Mouse (Mus musculus): Measurements from ENCODE around the gene Ctc1.

Gene Ctc1

GRCm38 (mm10) chr11:69050748-69051147 is 35.0 kb downstream of the Ctc1 start:
- no peak for DNase-seq (ENCODE audit: low spot score in 2 of 2)

- no peak for DNase-seq (ENCODE audit: low spot score in 2 of 2)
Measured at GRCm38 (mm10) chr11:69051771-69052170, 36.1 kb downstream of the Ctc1 start.

- no peak for DNase-seq (ENCODE audit: low spot score in 2 of 2)
Measured at GRCm38 (mm10) chr11:69052824-69053421, 37.2 kb downstream of the Ctc1 start.

- DNase-seq (ENCODE audit: low spot score in 2 of 2) = no peak
Measured at GRCm38 (mm10) chr11:69053848-69054247, 38.1 kb downstream of the Ctc1 start.

DNA sequence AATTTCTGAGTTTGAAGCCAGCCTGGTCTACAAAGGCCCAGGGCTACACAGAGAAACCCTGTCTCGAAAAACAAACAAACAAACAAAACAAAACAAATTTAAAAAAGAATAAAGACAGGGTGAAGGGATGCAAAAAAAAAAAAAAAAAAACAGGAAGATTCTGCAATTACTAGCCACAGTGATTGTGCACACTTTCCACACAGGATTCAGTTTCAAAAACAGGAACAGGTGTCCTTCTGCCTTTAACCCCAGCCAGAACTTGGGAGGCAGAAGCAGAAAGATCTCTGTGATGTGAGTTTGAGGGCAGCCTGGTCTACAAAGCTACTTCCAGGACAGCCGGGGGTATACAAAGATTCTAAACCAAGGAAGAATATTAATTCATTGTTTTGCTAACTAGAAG is 42.6 kb downstream of the Ctc1 start:
- DNase-seq (ENCODE audit: low spot score in 2 of 2) = no peak

DNA sequence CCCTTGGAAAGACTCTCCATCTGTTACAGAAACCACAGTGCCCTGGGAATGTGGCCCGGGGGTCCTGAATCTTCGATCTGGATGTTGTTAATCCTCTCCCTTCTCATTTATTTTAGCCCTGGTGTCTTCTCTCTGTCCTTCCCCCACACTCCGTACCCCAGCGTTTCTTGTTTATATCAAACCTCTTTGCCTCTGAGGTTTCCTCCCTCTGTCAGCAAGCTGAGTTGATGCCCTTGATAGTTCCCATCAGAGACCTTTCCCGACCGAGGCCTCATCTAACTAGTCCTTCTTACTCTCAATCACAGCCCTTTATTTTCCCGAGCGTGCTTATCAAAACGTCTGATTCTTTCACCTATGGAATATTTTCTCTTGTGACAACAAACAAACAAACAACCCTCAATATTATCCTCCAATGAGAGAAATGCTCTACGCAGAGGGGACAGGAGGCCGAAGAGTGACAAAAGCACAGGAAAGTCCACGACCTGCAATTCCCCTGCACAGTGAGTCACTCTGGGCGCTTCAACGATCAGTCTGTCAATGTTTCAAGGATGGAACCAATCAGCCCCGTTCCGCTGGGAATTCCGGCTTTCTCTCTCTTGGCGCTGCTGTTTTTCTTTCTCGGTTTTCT is 43.1 kb downstream of the Ctc1 start:
- DNase-seq (ENCODE audit: low spot score in 2 of 2) = no peak

DNA sequence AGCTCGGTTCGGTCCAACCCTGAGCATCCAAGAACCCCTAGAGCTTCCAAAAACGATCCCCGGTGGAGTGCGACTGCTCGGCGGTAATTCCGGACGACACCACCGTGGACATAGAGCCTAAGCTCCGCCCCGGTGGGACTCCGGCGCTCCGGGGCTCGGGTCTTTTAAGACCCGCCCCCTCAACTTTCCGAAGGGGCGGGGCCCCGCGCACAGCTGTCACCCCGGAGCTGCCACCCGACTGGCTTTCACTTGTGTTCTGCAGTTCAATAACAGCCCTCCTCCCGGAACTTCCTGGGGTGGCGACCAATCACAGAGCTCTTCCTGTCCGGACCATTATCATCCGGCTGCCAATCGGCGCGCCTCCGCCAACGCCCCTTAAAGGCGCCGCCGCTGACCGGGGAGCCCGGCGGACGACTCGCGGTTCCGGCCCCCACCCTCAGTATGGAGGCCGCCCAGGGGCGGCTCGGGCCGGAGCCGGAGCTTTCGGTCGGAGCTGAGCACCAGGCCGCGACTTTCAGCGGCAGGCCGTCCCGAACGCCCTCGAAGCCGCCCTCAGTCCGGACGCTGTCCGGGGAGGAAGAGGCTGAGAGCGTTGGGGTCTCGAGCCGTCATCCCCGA is 43.8 kb downstream of the Ctc1 start, which contains the start of gene Borcs6:
TSS of gene Borcs6 (plus strand) at position 361 of the 618 bp plus-strand sequence.
- DNase-seq (ENCODE audit: low spot score in 2 of 2) = peak; percentile 83 to 92

DNA sequence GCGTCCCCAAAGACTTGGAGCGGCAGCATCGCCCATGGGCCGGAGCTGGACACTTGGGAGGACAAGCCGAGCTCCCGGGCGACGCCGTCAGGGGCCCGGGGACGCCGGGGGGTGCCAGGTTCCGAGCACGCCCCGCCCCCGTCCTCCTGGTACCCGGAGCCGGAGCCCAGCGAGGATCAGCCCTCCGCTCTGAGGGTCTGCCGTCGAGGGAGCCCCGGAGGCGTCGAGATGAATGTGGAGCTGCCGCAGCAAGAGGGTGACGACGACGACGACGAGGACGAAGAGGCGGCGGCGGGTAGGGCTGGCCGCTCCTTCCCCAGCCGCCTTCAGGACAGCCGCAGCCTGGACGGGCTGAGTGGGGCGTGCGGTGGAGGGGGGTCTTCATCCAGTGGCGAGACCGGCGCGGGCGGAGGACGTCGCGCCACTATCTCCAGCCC is 44.3 kb downstream of the Ctc1 start:
- peak in 1 of 2 experiments; percentile 63 for DNase-seq (ENCODE audit: low spot score in 2 of 2)

DNA sequence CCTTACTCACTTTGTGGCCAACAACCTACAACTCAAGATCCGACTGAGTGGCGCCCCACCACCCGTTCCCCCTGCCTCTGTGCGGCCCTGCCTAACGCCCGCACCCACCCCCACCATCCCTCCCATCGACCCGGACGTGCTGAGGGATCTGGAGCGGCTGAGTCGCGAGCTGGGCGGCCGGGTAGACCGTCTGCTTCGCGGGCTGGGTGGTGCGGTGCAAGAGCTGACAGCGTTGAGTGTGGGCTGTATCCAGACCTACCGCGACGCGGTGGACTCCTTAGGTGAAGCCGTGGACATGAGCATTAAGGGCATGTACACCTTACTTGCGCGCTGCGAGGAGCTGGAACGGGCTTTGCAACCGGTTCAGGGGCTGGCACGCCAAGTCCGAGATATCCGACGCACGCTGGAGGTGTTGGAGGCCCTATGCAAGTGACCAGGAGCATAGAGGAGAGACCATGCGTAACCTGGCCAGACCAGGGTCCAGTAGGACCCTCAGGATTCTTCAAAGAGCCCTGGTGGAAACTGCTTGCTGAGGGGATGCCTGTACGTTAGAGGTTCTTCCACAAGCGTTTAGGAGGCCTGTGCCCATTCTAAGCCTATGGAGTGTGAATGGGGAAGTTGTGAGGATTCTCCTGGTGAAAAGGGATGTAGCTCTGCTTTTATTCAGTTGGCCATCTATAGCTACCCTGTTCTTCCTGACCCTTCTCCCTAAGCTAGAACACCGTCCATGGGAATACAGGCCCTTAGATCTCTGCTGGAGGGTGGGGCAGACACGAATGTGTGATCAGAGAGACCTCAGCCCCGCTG is 44.9 kb downstream of the Ctc1 start:
- peak in 1 of 2 experiments; percentile 38 for DNase-seq (ENCODE audit: low spot score in 2 of 2)

GRCm38 (mm10) chr11:69061255-69061912 is 45.7 kb downstream of the Ctc1 start:
- DNase-seq (ENCODE audit: low spot score in 2 of 2) = no peak

DNA sequence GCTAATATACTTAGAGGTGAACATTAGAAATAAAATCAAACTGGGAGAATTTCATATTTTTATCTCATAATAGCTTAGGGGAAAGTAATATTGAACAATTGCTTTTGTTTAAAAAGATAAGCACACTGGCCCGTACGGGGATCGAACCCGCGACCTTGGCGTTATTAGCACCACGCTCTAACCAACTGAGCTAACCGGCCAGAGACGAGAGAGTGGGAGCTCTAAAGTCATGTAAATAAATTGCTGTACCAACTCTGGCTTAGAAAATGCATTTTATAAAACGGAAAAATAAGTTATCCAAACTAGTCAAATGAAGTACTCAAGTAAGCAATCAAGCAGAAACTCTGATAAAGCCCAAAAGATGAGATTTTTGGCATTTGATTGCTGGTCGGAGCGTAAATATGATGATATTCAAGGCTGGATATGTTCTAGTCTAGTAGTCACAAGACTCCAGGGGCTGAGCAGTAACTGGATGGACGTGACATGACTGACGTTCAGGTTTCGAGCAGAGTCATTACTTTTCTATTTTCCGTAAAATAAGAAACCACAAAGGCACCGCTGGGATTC is 46.6 kb downstream of the Ctc1 start:
- peak; percentile 48 to 73 for DNase-seq (ENCODE audit: low spot score in 2 of 2)

DNA sequence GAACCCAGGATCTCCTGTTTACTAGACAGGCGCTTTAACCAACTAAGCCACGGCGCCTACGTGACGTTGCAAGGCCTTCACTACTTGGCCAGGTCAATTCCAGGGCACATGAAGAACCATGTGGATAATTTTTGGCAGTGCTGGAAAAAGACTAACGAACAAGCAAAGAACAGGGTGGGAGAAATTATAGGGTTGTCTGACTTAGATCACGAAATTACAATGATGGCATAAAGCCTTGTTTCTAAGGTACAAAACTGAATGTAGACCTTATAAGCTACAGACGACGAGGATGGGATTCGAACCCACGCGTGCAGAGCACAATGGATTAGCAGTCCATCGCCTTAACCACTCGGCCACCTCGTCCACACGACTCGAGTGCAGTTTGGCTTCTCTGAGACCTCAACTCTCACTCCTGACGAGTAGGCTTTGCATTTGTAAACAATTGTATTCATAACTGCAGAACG is 47.1 kb downstream of the Ctc1 start:
- DNase-seq (ENCODE audit: low spot score in 2 of 2) = peak; percentile 91 to 95

DNA sequence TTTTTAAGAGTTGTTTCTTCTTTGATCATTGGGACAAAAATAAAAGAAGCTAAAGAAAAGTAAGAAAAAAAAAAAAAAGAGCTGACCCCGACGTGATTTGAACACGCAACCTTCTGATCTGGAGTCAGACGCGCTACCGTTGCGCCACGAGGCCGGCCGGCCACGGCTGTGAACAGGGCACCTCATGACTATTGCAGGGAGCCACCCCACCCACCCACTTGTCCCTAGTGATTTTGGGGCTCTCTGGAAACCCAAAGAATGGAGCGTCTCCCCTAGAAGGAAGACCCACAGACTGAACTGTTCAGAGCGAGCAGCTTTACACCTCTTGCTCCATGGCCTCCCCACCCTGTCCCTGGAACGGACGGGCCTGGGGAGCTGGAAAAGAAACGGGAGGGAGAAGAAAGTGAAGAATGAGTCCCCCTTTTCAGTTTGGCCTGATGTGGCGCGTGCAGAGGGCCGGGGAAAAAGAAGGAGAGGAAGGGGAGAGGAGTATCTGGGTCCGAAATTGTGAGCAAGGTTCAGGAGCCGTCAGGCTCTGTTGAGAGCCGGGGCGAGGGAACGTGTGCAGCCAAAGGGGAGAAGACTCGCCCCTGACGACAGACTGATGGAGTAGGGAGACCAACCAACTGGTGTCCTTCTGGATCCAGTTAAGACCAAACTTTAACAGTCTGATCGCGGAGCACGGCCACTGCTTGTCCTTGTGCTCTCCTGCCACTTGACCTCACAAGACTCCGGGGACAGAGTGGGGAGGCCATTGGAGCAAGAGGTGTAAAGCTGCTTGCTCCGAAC is 47.9 kb downstream of the Ctc1 start:
- DNase-seq (ENCODE audit: low spot score in 2 of 2) = peak; percentile 92 to 96

GRCm38 (mm10) chr11:69064259-69065133 is 48.8 kb downstream of the Ctc1 start:
- DNase-seq (ENCODE audit: low spot score in 2 of 2) = no peak

GRCm38 (mm10) chr11:69065394-69065925 is 49.7 kb downstream of the Ctc1 start:
- DNase-seq (ENCODE audit: low spot score in 2 of 2) = no peak

- peak in 1 of 2 experiments; percentile 26 for DNase-seq (ENCODE audit: low spot score in 2 of 2)
Measured at GRCm38 (mm10) chr11:69066163-69066861, 50.6 kb downstream of the Ctc1 start.

DNA sequence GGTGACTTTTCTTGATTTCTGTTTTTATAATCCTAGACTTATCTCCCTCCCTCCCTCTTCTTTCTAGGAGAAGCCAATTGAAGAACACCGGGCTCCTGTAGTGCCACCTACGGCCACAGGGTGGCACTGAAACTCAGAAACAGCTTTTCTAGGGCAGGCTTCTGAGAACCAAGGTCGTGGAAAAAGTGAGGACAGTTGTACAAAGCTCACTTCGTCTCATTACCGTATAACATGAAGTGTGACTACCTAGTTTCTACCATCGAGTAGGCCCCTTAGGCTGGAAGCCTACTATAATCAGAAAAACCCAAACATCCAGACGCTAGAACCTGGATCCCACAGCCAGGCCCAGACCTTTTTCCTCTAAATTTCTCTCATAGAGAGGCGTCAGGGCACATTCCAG is 51.2 kb downstream of the Ctc1 start:
- DNase-seq (ENCODE audit: low spot score in 2 of 2) = peak; percentile 73 to 92

DNA sequence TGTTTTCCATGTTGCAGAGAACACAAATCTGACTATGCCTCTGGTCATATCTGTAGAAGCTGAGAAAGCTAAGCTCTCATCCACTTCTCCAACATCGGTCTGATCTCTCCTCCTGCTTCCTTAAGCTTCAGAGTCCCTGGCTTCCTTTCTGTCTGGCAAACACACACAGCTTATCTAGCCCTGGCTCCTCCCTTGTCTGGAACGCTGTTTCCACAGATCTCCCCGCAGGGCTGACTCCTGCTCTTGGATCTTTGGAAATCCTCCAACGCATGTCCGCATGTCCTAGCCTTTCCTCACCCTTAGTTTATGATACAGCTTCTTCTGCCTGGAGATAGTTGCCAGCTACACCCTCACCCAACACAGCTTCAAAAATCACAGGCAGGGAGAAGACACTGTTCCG is 51.9 kb downstream of the Ctc1 start:
- no peak for DNase-seq (ENCODE audit: low spot score in 2 of 2)

Measured in cerebellum, postnatal 4 days (tissue).